Mouse (Mus musculus) frontal cortex, postnatal 14 days (tissue): ENCODE measurements at regions not wholly inside any gene's neighbourhood (a gene's known extent, or its start where the extent isn't known, plus 50 kb on each side); places are given as distances from the start of the nearest gene placed in this dataset.
"Not testable (repeated sequence)": the region's sequence is repeated elsewhere in the genome, so short reads cannot be mapped to it uniquely, and the experiment has no call there.

Experiments used
- DNase-seq, 2 experiments: peaks; one replicate each; pipeline ENCODE4 v3.0.0; 2022; ENCODE audit warnings: low spot score in 2 of 2

GRCm38 (mm10) chr6:22716864-22717557, 158.3 kb upstream of the Ptprz1 start:
- DNase-seq: no peak

DNA sequence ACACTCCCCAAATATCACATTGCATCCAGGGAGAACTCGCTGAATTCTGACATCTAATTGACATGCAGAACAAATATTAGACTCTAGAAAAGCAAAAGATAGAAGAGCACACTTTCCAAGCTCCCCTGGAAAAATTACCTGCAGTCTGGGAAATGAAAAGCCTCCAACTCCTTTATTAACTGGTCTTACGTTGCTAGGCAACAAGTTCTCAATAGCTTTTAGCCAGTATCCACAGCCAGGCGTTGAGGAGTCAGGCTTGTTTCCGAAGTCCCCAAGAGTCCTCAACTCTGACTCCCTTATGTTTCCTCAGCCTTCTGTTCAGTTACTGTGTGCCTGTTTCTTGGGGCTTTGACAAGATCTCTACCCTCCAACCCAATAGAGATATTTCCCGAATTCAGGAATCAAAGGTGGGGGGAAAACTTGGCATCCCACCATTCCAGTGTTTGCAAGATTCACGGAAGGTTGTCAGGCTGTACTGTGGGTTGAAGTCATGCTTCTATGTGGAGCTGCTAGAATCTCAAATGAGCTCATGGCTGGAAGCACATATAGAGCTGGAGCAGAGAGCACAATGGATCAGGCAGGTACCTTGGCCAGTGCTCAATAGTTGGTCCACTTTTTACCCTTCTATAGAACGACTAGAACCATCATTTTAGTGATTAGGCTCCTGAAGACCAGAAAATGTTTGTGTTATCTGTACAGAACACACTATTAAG, 159.0 kb upstream of the Ptprz1 start:
- DNase-seq: no peak

- no peak for DNase-seq
Observed at GRCm38 (mm10) chr6:22698187-22698586, 177.1 kb upstream of the Ptprz1 start.

DNA sequence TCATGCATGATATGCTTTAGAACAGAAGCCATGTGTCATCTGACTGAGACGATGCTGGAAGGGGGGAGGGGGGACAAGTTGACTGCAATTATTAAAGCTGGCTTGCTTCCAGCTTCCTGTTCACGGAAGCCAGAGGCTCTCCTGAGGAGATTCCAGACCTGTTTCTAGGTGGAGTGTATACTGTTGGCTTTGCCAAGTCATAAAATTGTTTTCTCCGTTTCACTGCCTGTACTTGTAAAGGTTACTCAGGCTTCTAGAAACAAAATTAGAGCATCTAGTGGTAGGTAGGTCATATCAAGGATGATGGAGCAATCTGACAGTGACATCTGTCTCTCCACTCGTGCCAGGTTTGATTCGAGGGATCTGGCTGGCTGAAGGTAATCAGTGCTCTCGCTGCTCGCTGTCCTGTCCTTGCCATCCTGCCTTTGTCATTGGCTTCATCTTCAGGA, 186.6 kb upstream of the Ptprz1 start:
- no peak for DNase-seq

DNA sequence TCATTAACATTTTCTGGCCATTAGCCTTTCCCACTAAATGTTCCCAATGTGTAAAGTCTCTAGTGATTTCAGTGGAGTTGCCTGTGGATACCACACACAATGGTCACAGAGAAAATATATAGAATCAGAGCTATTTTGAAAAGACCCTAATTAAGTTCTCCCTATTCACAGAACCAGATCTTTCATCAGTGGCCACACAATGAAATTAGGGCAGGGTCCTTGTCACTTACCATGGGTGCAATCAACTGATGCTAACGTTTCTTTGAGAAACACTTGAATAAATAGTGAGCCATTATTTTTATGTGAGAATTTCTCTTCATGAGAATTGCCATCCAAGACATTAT, 200.7 kb upstream of the Ptprz1 start:
- DNase-seq: no peak

DNA sequence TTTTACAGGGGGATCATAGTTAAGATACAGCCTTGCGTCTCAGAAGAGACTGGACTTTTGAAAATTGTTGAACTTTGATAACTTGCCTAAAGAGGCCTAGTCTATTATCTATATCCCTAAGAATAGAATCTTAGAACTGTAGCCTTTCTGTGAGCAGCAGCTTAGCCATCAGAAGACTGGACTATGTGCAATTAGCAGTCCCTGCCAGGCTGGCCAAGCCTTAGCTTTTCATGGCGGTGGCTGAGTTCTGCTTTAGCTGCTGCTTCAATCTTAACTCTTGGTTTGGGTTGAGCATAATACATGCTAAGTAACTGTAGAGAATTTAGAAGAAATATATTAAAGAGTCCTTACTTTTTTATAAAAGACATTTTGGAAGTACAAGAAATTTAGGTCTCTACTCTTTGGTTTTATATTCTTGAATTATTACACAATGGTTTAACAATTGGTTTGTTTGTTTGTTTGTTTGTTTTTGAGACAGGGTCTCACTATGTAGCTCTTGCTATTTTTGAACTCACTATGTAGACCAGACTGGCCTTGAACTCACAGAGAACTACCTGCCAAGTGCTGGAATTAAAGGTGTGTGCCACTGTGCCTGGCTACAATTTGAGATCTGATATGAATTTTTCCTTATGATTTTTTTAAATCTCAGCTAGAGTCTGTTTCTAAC, 201.2 kb upstream of the Ptprz1 start:
- DNase-seq: no peak

DNA sequence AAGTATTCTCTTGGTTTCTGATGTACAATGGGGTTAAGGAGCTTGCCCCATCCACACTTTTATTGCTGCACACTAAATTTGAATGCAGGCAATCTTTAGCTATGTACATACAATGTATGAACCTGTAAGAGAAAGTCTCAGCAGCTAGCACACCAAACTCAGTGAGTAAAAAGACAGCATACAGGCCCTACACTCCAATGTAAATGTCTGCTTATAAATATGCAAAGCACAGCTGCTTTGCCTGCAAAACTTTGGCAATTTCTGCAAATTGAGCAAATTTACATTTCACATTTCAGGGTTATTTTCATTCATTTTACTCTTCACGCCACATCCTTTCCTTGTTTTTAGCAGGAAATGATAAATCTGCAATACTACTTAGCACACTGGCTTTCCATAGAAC, 203.8 kb upstream of the Ptprz1 start:
- DNase-seq: no peak

GRCm38 (mm10) chr6:22668190-22668975, 206.9 kb upstream of the Ptprz1 start:
- no peak for DNase-seq

DNA sequence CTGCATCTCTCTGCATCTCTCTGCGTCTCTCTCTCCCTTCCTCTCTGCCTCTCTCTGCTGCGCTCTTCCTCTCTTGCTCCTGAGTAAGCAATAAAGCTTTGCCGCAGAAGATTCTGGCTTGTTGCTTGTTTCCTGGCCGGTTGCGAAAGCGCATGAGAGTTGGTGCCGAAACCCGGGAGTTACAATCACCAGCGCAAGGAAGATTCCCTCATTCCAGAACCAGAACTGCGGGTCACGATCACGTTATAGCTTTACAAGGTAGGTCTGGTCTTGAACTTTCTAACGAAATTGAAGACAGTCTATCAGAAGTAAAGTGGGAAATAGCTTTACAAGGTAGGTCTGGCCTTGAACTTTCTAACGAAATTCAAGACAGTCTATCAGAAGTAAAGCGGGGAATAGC, 217.9 kb upstream of the Ptprz1 start:
- not testable (repeated sequence) for DNase-seq

DNA sequence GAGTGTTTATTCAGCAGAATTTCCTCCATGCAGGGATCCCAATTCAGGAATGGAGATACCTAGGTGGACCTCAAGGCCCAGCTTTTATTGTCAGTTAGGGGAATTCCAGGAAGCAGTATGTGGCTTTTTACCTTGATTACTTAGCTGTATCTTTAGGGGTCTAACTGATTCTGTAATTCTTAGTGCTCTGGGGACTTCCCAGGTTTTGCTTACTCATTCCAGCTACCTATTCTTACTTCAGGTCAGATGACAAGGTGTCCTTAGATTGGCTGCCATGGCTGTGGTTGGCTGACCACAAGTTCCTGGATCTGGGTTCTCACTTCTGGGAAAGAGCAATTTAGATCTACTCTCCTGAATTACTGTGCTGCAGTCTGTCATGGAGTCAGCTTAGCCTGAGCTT, 235.2 kb upstream of the Ptprz1 start:
- DNase-seq: no peak

DNA sequence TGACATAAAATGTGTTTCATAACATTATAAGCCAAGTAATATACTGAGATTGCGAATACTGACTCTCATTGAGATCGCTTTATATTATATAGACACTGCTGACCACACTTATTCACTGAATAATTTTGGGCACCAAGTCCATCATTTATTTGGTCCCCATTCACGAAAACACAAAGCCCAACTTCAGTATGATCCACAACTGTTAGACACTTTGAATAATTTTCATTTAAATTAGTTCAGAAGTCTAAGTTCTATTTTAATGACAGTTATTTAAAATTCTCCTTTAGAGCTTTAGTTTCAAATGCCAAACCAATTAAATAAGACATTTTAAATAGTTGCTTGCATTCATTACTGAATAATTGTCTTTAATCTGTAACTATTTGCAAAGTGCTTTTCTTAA, 240.2 kb upstream of the Ptprz1 start:
- no peak for DNase-seq

DNA sequence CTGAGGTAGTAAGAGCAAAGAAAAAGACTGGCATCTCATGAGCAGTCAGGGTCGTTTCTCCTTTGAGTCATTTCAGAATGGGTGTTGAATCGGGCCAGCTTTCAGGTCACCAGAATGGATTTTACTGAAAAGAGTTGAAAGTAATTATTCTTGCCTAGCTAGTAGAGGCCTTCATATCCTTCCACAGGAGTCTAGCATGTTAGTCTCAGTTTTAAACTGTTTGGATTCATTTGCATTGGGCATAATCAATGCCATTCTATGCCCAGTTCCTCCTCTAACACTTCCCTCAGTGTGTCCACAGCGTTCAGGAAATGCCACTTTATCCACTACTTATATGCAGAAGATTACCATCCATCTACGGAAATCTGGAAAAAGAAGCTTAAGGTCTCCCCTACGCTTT, 240.6 kb upstream of the Ptprz1 start:
- no peak for DNase-seq

DNA sequence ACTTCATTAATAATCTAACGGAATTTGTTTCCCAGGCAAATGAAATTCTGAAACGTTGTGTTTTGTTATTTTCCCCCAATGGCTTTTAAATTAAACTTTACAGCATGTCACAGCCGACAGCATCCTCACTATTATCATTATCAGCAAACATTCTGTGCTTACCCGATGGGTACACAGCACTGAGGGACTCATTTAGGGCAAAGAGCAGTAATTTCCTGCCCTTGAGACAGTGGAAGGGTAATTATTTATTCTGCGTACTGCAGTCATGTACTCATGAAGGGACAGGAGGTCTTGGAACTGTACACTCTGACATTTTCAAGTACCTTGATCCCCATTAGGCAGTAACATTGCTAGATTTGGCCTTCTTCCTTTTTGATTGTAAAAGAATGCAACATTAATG, 235.5 kb upstream of the Fam3c start:
- no peak for DNase-seq

DNA sequence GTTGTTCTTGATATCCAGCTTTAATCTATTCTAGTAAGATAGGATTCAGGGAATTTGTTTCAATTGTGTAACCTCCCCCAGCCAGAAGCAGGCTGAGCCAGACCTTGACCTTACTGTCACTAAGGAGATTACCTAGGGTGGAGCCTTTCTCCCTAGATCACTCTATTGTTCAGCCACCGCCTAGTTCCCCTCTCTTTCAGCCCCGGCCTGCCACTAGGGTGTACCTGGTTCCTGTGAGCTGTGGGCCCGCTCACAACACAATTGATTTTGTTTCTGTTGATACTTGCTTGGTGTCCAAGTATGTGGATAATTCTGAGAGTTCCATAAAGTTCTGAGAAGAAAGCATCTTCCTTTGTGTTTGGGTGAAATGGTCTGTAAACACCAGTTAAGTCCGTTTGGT, 228.8 kb upstream of the Fam3c start:
- DNase-seq: no peak

- DNase-seq: no peak
Observed at GRCm38 (mm10) chr6:22572925-22573324, 216.9 kb upstream of the Fam3c start.

DNA sequence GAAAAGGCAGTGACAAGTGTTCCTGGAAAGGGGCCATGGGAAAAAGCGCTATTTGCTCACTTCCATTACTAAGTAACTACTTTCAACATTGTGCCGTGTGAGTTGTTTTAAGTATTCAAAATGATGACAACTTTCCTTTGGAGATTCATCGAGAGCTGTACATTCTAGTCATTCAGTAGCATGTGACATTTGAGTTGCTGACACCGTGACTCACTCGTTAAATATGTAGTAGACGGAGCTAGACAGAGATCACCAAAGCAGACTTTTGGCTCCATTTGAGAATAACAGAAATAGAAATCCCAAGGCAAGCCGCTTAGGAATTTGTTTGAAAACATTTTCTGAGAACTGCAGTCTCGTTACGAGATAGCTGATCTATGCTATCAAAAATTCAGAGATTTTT, 211.8 kb upstream of the Fam3c start:
- no peak for DNase-seq

GRCm38 (mm10) chr6:22548296-22549245, 192.5 kb upstream of the Fam3c start:
- no peak for DNase-seq

DNA sequence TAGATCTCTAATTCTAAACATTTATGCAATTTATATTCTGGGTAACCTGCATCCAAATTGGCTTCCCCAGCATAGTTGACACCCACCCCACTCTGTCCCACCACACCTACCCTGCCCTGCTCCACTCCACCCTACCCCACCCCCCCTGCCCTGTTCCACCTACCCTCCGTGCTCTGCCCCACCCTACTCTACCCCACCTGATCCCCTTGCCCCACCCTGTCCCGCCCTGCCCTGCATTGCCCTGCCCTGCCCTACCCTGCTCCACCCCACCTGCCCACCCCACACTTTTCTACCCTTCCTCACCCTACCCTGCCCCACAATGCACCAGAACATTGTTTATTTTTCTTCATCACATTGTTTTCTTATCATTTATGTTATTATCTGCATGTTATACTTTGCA, 185.6 kb upstream of the Fam3c start:
- no peak for DNase-seq

DNA sequence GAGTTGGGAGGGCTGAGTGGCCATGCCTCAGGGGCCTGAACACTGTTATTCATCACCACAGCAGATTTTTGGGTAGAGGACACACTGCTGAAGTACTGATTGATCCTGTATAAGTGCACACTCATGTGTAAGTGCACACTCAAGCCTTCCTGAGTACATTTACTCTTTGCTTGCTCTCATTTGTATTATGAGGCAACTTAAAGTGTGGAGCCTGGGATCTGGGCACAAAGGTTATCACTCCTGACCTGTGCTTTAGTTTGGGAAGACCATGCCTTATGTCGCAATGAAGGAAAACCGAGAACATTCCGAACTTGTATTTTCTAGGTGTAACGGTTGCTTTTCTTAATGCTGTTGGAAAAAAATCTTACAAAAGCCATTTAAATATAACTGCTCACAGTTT, 182.2 kb upstream of the Fam3c start:
- DNase-seq: no peak

GRCm38 (mm10) chr6:22524384-22524783, 168.3 kb upstream of the Fam3c start:
- no peak for DNase-seq

GRCm38 (mm10) chr6:22523582-22524234, 167.7 kb upstream of the Fam3c start:
- DNase-seq: no peak
